Mouse (Mus musculus) limb, embryonic 14.5 days (tissue): Measurements from ENCODE around the gene Scamp2. TPM values are rescaled to one million over a fixed set of nuclear protein-coding genes. Genes with fewer than 3 reads are reported as not detected.

Source experiments
- ATAC-seq: fragments of 200-750 bp; cut with Nextera tagmentation; 2 replicates; pipeline ENCODE4 v1.8.0; 2017; ENCODE audit warnings: low read depth, moderate number of reproducible peaks, moderate TSS enrichment; ENCODE audit not compliant: low FRiP score
- DNase-seq: peaks from one replicate; pipeline ENCODE4 v3.0.0-alpha.2; 2015; ENCODE audit warnings: low spot score
- H3K27ac ChIP-seq: fragments of 300-500 bp; sonication (generic); replicated peaks from 2 replicates; pipeline ENCODE4 v1.5.1; 2014; ENCODE audit warnings: low read depth, mild to moderate bottlenecking, low read length, moderate library complexity, mixed read lengths
- H3K27me3 ChIP-seq: fragments of 300-500 bp; sonication (generic); 2 replicates; pipeline ENCODE4 v1.6.1; 2014; ENCODE audit warnings: low read length, mixed read lengths; ENCODE audit not compliant: control insufficient read depth, insufficient read depth
- H3K36me3 ChIP-seq: fragments of 300-500 bp; sonication (generic); 2 replicates; pipeline ENCODE4 v1.6.1; 2014; ENCODE audit warnings: mild to moderate bottlenecking, low read length, moderate library complexity, mixed read lengths; ENCODE audit not compliant: control insufficient read depth, insufficient read depth
- H3K4me1 ChIP-seq: fragments of 300-500 bp; sonication (generic); 2 replicates; pipeline ENCODE4 v1.6.1; 2014; ENCODE audit warnings: antibody characterized with exemption, low read length, mixed read lengths; ENCODE audit not compliant: control insufficient read depth, insufficient read depth
- H3K4me2 ChIP-seq: fragments of 300-500 bp; sonication (generic); replicated peaks from 2 replicates; pipeline ENCODE4 v1.6.1; 2014; ENCODE audit warnings: low read depth, mild to moderate bottlenecking, low read length, moderate library complexity; ENCODE audit not compliant: severe bottlenecking
- H3K4me3 ChIP-seq: fragments of 300-500 bp; sonication (generic); replicated peaks from 2 replicates; pipeline ENCODE4 v1.5.1; 2014; ENCODE audit warnings: low read length
- H3K9ac ChIP-seq: fragments of 300-500 bp; sonication (generic); 2 replicates; pipeline ENCODE4 v1.6.1; 2014; ENCODE audit warnings: mild to moderate bottlenecking, low read depth, low read length, moderate library complexity; ENCODE audit not compliant: severe bottlenecking
- H3K9me3 ChIP-seq: fragments of 300-500 bp; sonication (generic); 2 replicates; pipeline ENCODE4 v1.6.1; 2016; ENCODE audit warnings: low read length; ENCODE audit not compliant: control insufficient read depth
- POLR2A ChIP-seq: fragments of 200-500 bp; IDR thresholded peaks from 2 replicates; pipeline ENCODE4 v1.8.0; 2012; ENCODE audit warnings: inconsistent platforms, mild to moderate bottlenecking, moderate library complexity, borderline replicate concordance; ENCODE audit not compliant: insufficient read depth, insufficient read length; ENCODE audit errors: extremely low read depth
- WGBS: fragments of 180-500 bp; shearing (Covaris S2); extraction: QIAGEN DNeasy Blood & Tissue Kit; methylation state at CpG from one replicate; pipeline ENCODE4 v1.1.7; 2014; 5-methylcytosine and 5-hydroxymethylcytosine counted together
- polyA plus RNA-seq, 2 experiments: library from polyadenylated mRNA; depleted of rRNA in 1 of 2; stranded (reverse) in 1 of 2; unstranded in 1 of 2; fragments of >200 nt; fragmentation: Nextera tagmentation in 1 of 2; extraction: Ambion mirVana in 1 of 2; gene quantifications; 2 replicates each; pipeline versions ENCODE4 v1.2.1 to v1.2.3; 2012 to 2014

Scamp2 gene
- polyA plus RNA-seq, 2 experiments = 75.3 to 82.5 TPM

DNA sequence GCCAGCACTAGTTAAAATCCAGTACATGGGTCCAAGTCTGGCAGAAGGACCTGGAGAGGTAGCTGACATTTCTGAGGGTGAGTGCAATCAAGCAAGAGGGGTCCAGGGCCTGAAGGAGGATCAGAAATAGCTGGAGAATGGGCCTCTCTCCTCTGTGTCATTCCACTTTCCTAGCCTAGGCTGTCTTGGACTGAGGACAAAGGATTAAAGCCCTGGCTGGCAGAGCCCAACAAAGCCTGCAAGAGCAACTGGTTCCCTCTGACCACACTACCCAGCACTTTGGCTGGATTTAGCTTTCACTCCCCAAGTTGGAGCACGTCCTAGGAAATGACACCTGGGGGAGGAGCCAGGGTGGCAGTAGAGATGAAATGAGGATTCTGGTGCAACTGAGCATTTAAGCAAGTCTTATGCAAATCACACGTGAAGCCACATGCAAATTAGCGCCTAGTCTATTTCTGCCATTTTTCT lies 49.6 kb downstream of the Scamp2 start:
- no peak for DNase-seq
- no peaks in the 10 kb centered on the region for H3K36me3 ChIP-seq
- H3K27me3 ChIP-seq = no peaks in the 10 kb centered on the region
- H3K4me1 ChIP-seq = no peaks in the 10 kb centered on the region
- H3K9ac ChIP-seq = no peak overlapping the region
- 58% methylated on average over 3 of the region's 3 CpGs for WGBS
- H3K9me3 ChIP-seq = no peaks in the 10 kb centered on the region
- H3K27ac ChIP-seq = no peak overlapping the region
- no peak overlapping the region for H3K4me3 ChIP-seq
- no peak overlapping the region for H3K4me2 ChIP-seq
- ATAC-seq = no peak
- no peak for TF ChIP-seq POLR2A

- no peaks in the 10 kb centered on the region for H3K27me3 ChIP-seq
- no peaks in the 10 kb centered on the region for H3K36me3 ChIP-seq
- no peak overlapping the region for H3K4me3 ChIP-seq
- no peak for DNase-seq
- no peak overlapping the region for H3K4me2 ChIP-seq
- WGBS = 76% methylated on average over 7 of the region's 7 CpGs
- no peak for ATAC-seq
- no peak for TF ChIP-seq POLR2A
- no peaks in the 10 kb centered on the region for H3K4me1 ChIP-seq
- H3K9ac ChIP-seq = no peak overlapping the region
- H3K27ac ChIP-seq = no peak overlapping the region
- no peaks in the 10 kb centered on the region for H3K9me3 ChIP-seq
Observed at GRCm38 (mm10) chr9:57612587-57612986, 51.8 kb downstream of the Scamp2 start.

GRCm38 (mm10) chr9:57613975-57614374 lies 53.2 kb downstream of the Scamp2 start:
- H3K4me2 ChIP-seq = no peak overlapping the region
- WGBS = 80% methylated on average over 7 of the region's 7 CpGs
- ATAC-seq (no peak), DNase-seq (no peak)
- H3K9ac ChIP-seq = no peak overlapping the region
- no peak for TF ChIP-seq POLR2A
- no peaks in the 10 kb centered on the region for H3K9me3 ChIP-seq
- H3K27ac ChIP-seq = no peak overlapping the region
- no peaks in the 10 kb centered on the region for H3K36me3 ChIP-seq
- H3K4me1 ChIP-seq = no peaks in the 10 kb centered on the region
- no peak overlapping the region for H3K4me3 ChIP-seq
- no peaks in the 10 kb centered on the region for H3K27me3 ChIP-seq

DNA sequence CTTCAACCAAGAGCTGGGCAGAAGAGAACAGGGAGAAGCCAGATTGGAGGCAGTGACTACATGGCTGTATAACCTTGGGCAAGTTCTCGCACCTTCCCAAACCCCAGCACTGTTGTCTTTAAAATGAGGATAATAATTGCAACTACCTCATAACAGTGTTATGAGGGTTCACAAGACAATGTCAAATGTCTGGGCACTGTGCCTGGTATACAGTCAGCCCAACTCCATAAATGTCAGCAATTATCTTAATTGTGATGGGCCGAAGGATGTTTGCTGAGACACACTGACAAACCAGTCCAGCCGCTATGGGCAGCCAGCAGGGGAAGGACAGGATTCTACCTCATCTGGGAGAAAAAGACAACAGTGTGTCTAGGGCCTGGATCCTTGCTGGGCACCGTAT lies 54.0 kb downstream of the Scamp2 start:
- ATAC-seq (no peak), DNase-seq (no peak)
- no peak overlapping the region for H3K9ac ChIP-seq
- H3K27ac ChIP-seq = no peak overlapping the region
- no peaks in the 10 kb centered on the region for H3K4me1 ChIP-seq
- no peaks in the 10 kb centered on the region for H3K36me3 ChIP-seq
- H3K4me3 ChIP-seq = no peak overlapping the region
- H3K4me2 ChIP-seq = no peak overlapping the region
- no peaks in the 10 kb centered on the region for H3K27me3 ChIP-seq
- WGBS = 78% methylated on average over 4 of the region's 4 CpGs
- TF ChIP-seq POLR2A = no peak
- H3K9me3 ChIP-seq = no peaks in the 10 kb centered on the region

DNA sequence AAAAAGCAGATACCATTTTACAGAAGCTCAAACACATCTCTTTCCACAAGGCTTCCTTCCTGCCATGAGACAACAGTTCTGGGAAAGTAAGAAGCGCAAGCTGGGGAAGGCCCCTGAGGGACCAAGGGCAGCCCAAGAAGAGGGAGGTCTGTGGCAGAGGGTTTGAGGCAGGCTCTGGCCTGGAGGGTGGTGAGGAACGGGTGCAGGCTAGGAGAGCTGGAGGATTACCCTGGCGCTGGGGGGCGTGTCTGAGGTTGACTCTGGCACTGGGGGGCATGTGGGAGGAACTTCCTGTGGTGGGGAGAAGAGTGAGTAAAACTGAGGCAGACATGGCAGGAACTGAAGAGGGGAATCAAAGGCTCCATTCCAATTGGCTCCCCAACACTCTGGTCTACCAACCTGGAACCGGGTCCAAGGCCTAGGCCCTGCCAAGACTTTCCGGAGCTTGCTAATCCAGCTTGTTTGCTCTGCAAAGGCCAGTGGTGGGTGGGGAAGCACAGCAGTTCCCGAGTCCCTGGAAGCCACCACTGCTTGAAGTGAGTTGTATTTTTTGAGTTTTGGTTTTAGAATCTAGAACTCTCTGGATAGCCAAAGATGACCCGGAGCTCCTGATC lies 56.9 kb downstream of the Scamp2 start:
- H3K27me3 ChIP-seq = no peaks in the 10 kb centered on the region
- H3K4me2 ChIP-seq = no peak overlapping the region
- TF ChIP-seq POLR2A = no peak
- H3K4me3 ChIP-seq = no peak overlapping the region
- DNase-seq (no peak), ATAC-seq (no peak)
- no peaks in the 10 kb centered on the region for H3K36me3 ChIP-seq
- H3K9me3 ChIP-seq = no peaks in the 10 kb centered on the region
- no peaks in the 10 kb centered on the region for H3K4me1 ChIP-seq
- H3K27ac ChIP-seq = no peak overlapping the region
- no peak overlapping the region for H3K9ac ChIP-seq
- WGBS = 72% methylated on average over 8 of the region's 8 CpGs
